3 mouse cellular contexts compared by ENCODE assay signal in the genomic region with DNA sequence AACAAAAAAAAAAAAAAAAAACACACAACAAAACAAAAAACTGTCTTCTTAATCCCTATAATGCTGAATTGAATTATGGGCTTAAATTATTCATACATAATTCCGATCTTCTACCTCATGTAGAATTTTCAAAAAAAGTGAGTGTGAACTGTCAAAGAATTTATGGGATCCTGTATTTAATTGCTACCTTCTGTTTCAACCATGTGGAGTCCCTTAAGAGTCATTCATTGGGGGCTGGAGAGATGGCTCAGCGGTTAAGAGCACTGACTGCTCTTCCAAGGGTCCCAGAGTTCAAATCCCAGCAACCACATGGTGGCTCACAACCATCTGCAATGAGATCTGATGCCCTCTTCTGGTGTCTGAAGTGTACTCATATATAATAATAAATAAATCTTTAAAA. TPM values are rescaled to one million over a fixed set of nuclear protein-coding genes. Genes with fewer than 3 reads are reported as not detected.
DNase-seq lines count a peak whose midpoint lies in the region; TF ChIP-seq lines count a peak whose summit lies in the region.
"Not testable (repeated sequence)": the region's sequence is repeated elsewhere in the genome, so short reads cannot be mapped to it uniquely, and the experiment has no call there.
"Had no signal": no experiment of that assay in that cellular context is flagged by ENCODE, and none has a peak within 500 bp of the region (broad histone marks: within the 10 kb centered on the region; RNA-seq: fewer than 3 reads in every experiment).

No protein-coding gene starts in this region.

- not testable (repeated sequence) for H3K36me3 ChIP-seq in CH12.LX (replicated peaks in 1 of 2; ENCODE audit: control insufficient read depth in 1 of 2, insufficient read depth in 1 of 2, low read length in 1 of 2); MEL (ENCODE audit: control insufficient read depth in 1 of 2, insufficient read depth in 2 of 2, low read length in 2 of 2)

- H3K9me3 ChIP-seq in CH12.LX (replicated peaks; ENCODE audit: low read length); MEL (replicated peaks; ENCODE audit: insufficient read depth, low read length): not testable (repeated sequence)

- in situ Hi-C loops in CH12.LX (cut with MboI; ENCODE audit: low pct_ligation_motif_present, low pct_unique_long_range_greater_than_20kb, low sequenced_read_pairs) = not testable (repeated sequence)

- TF ChIP-seq POLR2A in CH12.LX (IDR thresholded peaks at IDR 0.05; ENCODE audit: low read depth, low read length); MEL (IDR thresholded peaks at IDR 0.05; ENCODE audit: control insufficient read depth in 1 of 2, insufficient read depth in 1 of 2, low read depth in 1 of 2, low read length in 2 of 2, poor library complexity in 1 of 2): not testable (repeated sequence)

- not testable (repeated sequence) for H3K4me1 ChIP-seq in CH12.LX (ENCODE audit: control insufficient read depth in 1 of 2, insufficient read depth in 2 of 2); MEL (ENCODE audit: control insufficient read depth in 1 of 2, insufficient read depth in 2 of 2, low read length in 2 of 2)

- not testable (repeated sequence) for H3K4me3 ChIP-seq in CH12.LX (replicated peaks in 1 of 3; ENCODE audit: low read depth in 2 of 3, low read length in 2 of 3, poor library complexity in 1 of 3); MEL (ENCODE audit: control insufficient read depth in 1 of 2, insufficient read depth in 1 of 2, low read depth in 2 of 2, low read length in 2 of 2)

- peak in 1 of 2 experiments; percentile 8; a peak in 1 of 4 replicates for TF ChIP-seq CTCF in CH12.LX (conservative IDR thresholded peaks at IDR 0.05 in 1 of 2, IDR thresholded peaks at IDR 0.05 in 1 of 2; ENCODE audit: low read depth in 2 of 2, low read length in 2 of 2)
- TF ChIP-seq CTCF in MEL (IDR thresholded peaks at IDR 0.05 in 2 of 3, conservative IDR thresholded peaks at IDR 0.05 in 1 of 3; ENCODE audit: control insufficient read depth in 1 of 3, insufficient read depth in 1 of 3, low read depth in 2 of 3, low read length in 3 of 3, poor library complexity in 1 of 3, severe bottlenecking in 1 of 3) = not testable (repeated sequence)

- not testable (repeated sequence) for H3K27me3 ChIP-seq in CH12.LX (replicated peaks); MEL (ENCODE audit: control insufficient read depth in 1 of 2, insufficient read depth in 2 of 2, low read length in 2 of 2)

- not testable (repeated sequence) for H3K9ac ChIP-seq in CH12.LX (ENCODE audit: insufficient read depth, low read depth); MEL (ENCODE audit: control insufficient read depth, low read depth, low read length, poor library complexity, severe bottlenecking)

- H3K27ac ChIP-seq in CH12.LX (ENCODE audit: insufficient read depth, low read depth); MEL (ENCODE audit: control insufficient read depth, low read depth, low read length): not testable (repeated sequence)

- H3K79me2 ChIP-seq in CH12.LX (replicated peaks; ENCODE audit: control insufficient read depth, extremely low read depth, insufficient read depth, poor library complexity, severe bottlenecking); MEL (ENCODE audit: control insufficient read depth, insufficient read depth, low read length, poor library complexity): not testable (repeated sequence)

- H3K4me2 ChIP-seq in CH12.LX (ENCODE audit: insufficient read depth, low read depth, poor library complexity, severe bottlenecking) = not testable (repeated sequence)

- TF ChIP-seq EP300 in CH12.LX (IDR thresholded peaks at IDR 0.05; ENCODE audit: low read length); MEL (IDR thresholded peaks at IDR 0.05; ENCODE audit: low read depth in 1 of 2, low read length in 2 of 2): not testable (repeated sequence)

- not testable (repeated sequence) for DNase-seq in CH12.LX (ENCODE audit: extremely low read depth); MEL (ENCODE audit: low read depth, low spot score)

- dilution Hi-C loops in CH12.LX (cut with MboI; ENCODE audit: extremely low pct_ligation_motif_present, extremely low pct_unique_long_range_greater_than_20kb, low sequenced_read_pairs) = not testable (repeated sequence)

- TF ChIP-seq RAD21 in CH12.LX (IDR thresholded peaks at IDR 0.05; ENCODE audit: low read depth, low read length); MEL (IDR thresholded peaks at IDR 0.05; ENCODE audit: low read depth, low read length): not testable (repeated sequence)

TF ChIP-seq in CH12.LX, 34 proteins besides CTCF, POLR2A, EP300 and RAD21:
- peak; percentile 50; the same call in 1 of the 2 replicates for TF ChIP-seq TBP (conservative IDR thresholded peaks at IDR 0.05; ENCODE audit: low read depth, low read length)

TF ChIP-seq in MEL, 35 proteins besides CTCF, POLR2A, EP300 and RAD21:
- TF ChIP-seq TBP (IDR thresholded peaks at IDR 0.05; ENCODE audit: low read depth, low read length) = peak; percentile 64
TF ChIP-seq in MEL: peak in this region for 1; not testable (repeated sequence) for 34.

RNA-seq across cellular contexts. Expression of gene Ccdc73, which starts 19.7 kb away (rescaled TPM):
- total RNA-seq in CH12.LX (2012; rRNA removed) (1.8 and 5.1 TPM in 2 replicates), CH12.LX (2014; rRNA removed) (2.2 TPM in 1 of 2 replicates, not detected in the other), MEL (2012; rRNA removed) (0.03 and 0.08 TPM in 2 replicates)
- polyA plus RNA-seq in CH12.LX (2012; ENCODE audit: insufficient read length, low read depth) (0.97 and 2.2 TPM in 2 replicates), MEL (2012; ENCODE audit: insufficient read depth in 1 of 2, insufficient read length in 2 of 2, low read depth in 1 of 2, low replicate concordance in 2 of 2, missing spikeins in 1 of 2) (under 1 TPM in 1 of 2 experiments, not detected in 1; 0.43 TPM)

RNA-seq across cellular contexts. Expression of gene Prrg4, which starts 37.7 kb away (rescaled TPM):
- total RNA-seq in CH12.LX (2012; rRNA removed) (18.3 and 21.0 TPM in 2 replicates), CH12.LX (2014; rRNA removed) (24.4 and 24.7 TPM in 2 replicates), MEL (2012; rRNA removed) (not detected in 2 replicates)
- polyA plus RNA-seq in CH12.LX (2012; ENCODE audit: insufficient read length, low read depth) (11.0 and 13.9 TPM in 2 replicates), MEL (2012; ENCODE audit: insufficient read depth in 1 of 2, insufficient read length in 2 of 2, low read depth in 1 of 2, low replicate concordance in 2 of 2, missing spikeins in 1 of 2) (not detected)
- polyA plus RNA-seq: G1E had no signal

Comparison
In these comparisons a context has a peak if more than half of its experiments do, and no peak if none do; other contexts are left out.
1. RNA of gene Prrg4, which starts 37.7 kb away (total RNA-seq): 18.3 to 24.7 TPM in CH12.LX; not detected in MEL; every median in the first group is over 10 times any median in the second.